8 mouse cellular contexts compared by ENCODE assay signal in genomic region chr9:110781256-110781721, GRCm38 (mm10). TPM values are rescaled to one million over a fixed set of nuclear protein-coding genes. Genes with fewer than 3 reads are reported as not detected.
DNase-seq lines count a peak whose midpoint lies in the region; ATAC-seq and TF ChIP-seq lines count a peak whose summit lies in the region.

No protein-coding gene starts in this region.

- H3K79me2 ChIP-seq in C2C12 (ENCODE audit: control insufficient read depth, insufficient read depth), result no peaks in the 10 kb centered on the region

- H3K27me3 ChIP-seq in C2C12 (ENCODE audit: control insufficient read depth, insufficient read depth, insufficient read length), result peaks cover 6% of the 10 kb centered on the region
- H3K27me3 ChIP-seq in erythroblast, embryonic 14.5 days (ENCODE audit: control insufficient read depth), result peaks cover 29% of the 10 kb centered on the region
- no peaks in the 10 kb centered on the region for H3K27me3 ChIP-seq in heart, embryonic 12.5 days (replicated peaks)
- H3K27me3 ChIP-seq in kidney, postnatal 0 days (ENCODE audit: insufficient read depth, low read length), result no peaks in the 10 kb centered on the region
- peaks cover 11% of the 10 kb centered on the region for H3K27me3 ChIP-seq in liver, embryonic 11.5 days (replicated peaks; ENCODE audit: control insufficient read depth, insufficient read depth, low read length)
- H3K27me3 ChIP-seq in stomach, embryonic 14.5 days (ENCODE audit: control insufficient read depth, insufficient read depth, low read length), result no peaks in the 10 kb centered on the region

- H3K4me1 ChIP-seq in erythroblast, embryonic 14.5 days (ENCODE audit: control insufficient read depth), result peaks cover 12% of the 10 kb centered on the region
- H3K4me1 ChIP-seq in heart, embryonic 12.5 days (replicated peaks), result peaks cover 18% of the 10 kb centered on the region
- H3K4me1 ChIP-seq in kidney, postnatal 0 days (replicated peaks; ENCODE audit: insufficient read depth, low read length), result 0 out of 2 replicates have a peak, but pooled peaks cover 3% of the 10 kb centered on the region
- H3K4me1 ChIP-seq in liver, embryonic 11.5 days (replicated peaks; ENCODE audit: control insufficient read depth, insufficient read depth, low read length), result peaks cover 9% of the 10 kb centered on the region
- peaks cover 5% of the 10 kb centered on the region; the same call in 1 of the 2 replicates for H3K4me1 ChIP-seq in stomach, embryonic 14.5 days (ENCODE audit: control insufficient read depth, insufficient read depth, low read length)

- peak overlapping the region; percentile 66 for H3K9ac ChIP-seq in heart, embryonic 12.5 days
- H3K9ac ChIP-seq in kidney, postnatal 0 days (ENCODE audit: low read depth, low read length), result peak overlapping the region; percentile 62
- H3K9ac ChIP-seq in liver, embryonic 11.5 days (ENCODE audit: low read depth, low read length), result peak overlapping the region; percentile 66
- peak overlapping the region; percentile 45 for H3K9ac ChIP-seq in stomach, embryonic 14.5 days (replicated peaks; ENCODE audit: low read depth, low read length)

- H3K4me3 ChIP-seq in C2C12 (ENCODE audit: insufficient read depth, poor library complexity, severe bottlenecking), result peak overlapping the region; percentile 21
- H3K4me3 ChIP-seq in erythroblast, embryonic 14.5 days (replicated peaks), result peak overlapping the region; percentile 44
- H3K4me3 ChIP-seq in heart, embryonic 12.5 days, result peak overlapping the region; percentile 52
- peak overlapping the region; percentile 41 for H3K4me3 ChIP-seq in kidney, postnatal 0 days (replicated peaks; ENCODE audit: low read depth, low read length)
- H3K4me3 ChIP-seq in liver, embryonic 11.5 days (ENCODE audit: low read depth, low read length), result peak overlapping the region; percentile 58
- H3K4me3 ChIP-seq in stomach, embryonic 14.5 days (ENCODE audit: low read depth, low read length), result peak overlapping the region; percentile 40

- peak overlapping the region; percentile 46; the same call in 1 of the 2 replicates for H3K27ac ChIP-seq in heart, embryonic 12.5 days (ENCODE audit: poor library complexity, severe bottlenecking)
- H3K27ac ChIP-seq in kidney, postnatal 0 days, result peak overlapping the region; percentile 25; the same call in 1 of the 2 replicates
- 0 out of 2 replicates have a peak overlapping the region, but pooled peaks have one; percentile 5 for H3K27ac ChIP-seq in liver, embryonic 11.5 days (ENCODE audit: low read depth, low read length)
- H3K27ac ChIP-seq in stomach, embryonic 14.5 days (ENCODE audit: low read length), result no peak overlapping the region

- no peaks in the 10 kb centered on the region for H3K79me3 ChIP-seq in C2C12 (ENCODE audit: low read depth)

- 0 out of 2 replicates have a peak, but pooled peaks have one; percentile 4 for TF ChIP-seq POLR2A in brain, embryonic 14.5 days (IDR thresholded peaks at IDR 0.05; ENCODE audit: borderline replicate concordance, extremely low read depth, insufficient read depth, insufficient read length, poor library complexity, severe bottlenecking)

- peak; percentile 88 for ATAC-seq in heart, embryonic 12.5 days (ENCODE audit: insufficient number of reproducible peaks, low FRiP score)
- peak; percentile 90 for ATAC-seq in kidney, postnatal 0 days (replicated peaks; ENCODE audit: low FRiP score, low read depth)
- ATAC-seq in liver, embryonic 11.5 days (replicated peaks; ENCODE audit: low FRiP score), result peak; percentile 91
- peak; percentile 92 for ATAC-seq in stomach, embryonic 14.5 days (ENCODE audit: insufficient number of reproducible peaks, insufficient read depth, low FRiP score, low read depth)

- WGBS in heart, embryonic 12.5 days, result under 1% methylated on average over 43 of the region's 43 CpGs
- WGBS in kidney, postnatal 0 days, result under 1% methylated on average over 40 of the region's 43 CpGs
- WGBS in liver, embryonic 11.5 days, result under 1% methylated on average over 43 of the region's 43 CpGs
- WGBS in stomach, embryonic 14.5 days, result under 1% methylated on average over 43 of the region's 43 CpGs

- no peaks in the 10 kb centered on the region for H3K9me3 ChIP-seq in erythroblast, embryonic 14.5 days (ENCODE audit: control insufficient read depth, low read length)
- H3K9me3 ChIP-seq in heart, embryonic 12.5 days (replicated peaks), result no peaks in the 10 kb centered on the region
- no peaks in the 10 kb centered on the region for H3K9me3 ChIP-seq in kidney, postnatal 0 days (replicated peaks; ENCODE audit: low read length)
- no peaks in the 10 kb centered on the region for H3K9me3 ChIP-seq in liver, embryonic 11.5 days (ENCODE audit: control insufficient read depth, low read length)
- no peaks in the 10 kb centered on the region for H3K9me3 ChIP-seq in stomach, embryonic 14.5 days (ENCODE audit: control insufficient read depth, low read depth, low read length)

- no peaks in the 10 kb centered on the region for H3K36me3 ChIP-seq in C2C12 (ENCODE audit: control insufficient read depth, insufficient read depth)
- H3K36me3 ChIP-seq in erythroblast, embryonic 14.5 days (ENCODE audit: control insufficient read depth), result no peaks in the 10 kb centered on the region
- no peaks in the 10 kb centered on the region for H3K36me3 ChIP-seq in heart, embryonic 12.5 days
- no peaks in the 10 kb centered on the region for H3K36me3 ChIP-seq in kidney, postnatal 0 days (ENCODE audit: insufficient read depth, low read length)
- no peaks in the 10 kb centered on the region for H3K36me3 ChIP-seq in liver, embryonic 11.5 days (ENCODE audit: control insufficient read depth, insufficient read depth, low read length)
- no peaks in the 10 kb centered on the region for H3K36me3 ChIP-seq in stomach, embryonic 14.5 days (ENCODE audit: control insufficient read depth, insufficient read depth, low read length)

- peak; percentile 96 for DNase-seq in brain, embryonic 14.5 days (ENCODE audit: low read depth)
- DNase-seq in kidney, postnatal 0 days (ENCODE audit: low spot score), result peak; percentile 93
- peak; percentile 97 for DNase-seq in liver, embryonic 11.5 days (ENCODE audit: low spot score)
- peak; percentile 93 for DNase-seq in naive thymus-derived CD4-positive, alpha-beta T cell, adult 2 months (ENCODE audit: low read depth)

- H3K4me2 ChIP-seq in heart, embryonic 12.5 days, result peak overlapping the region; percentile 75
- peak overlapping the region; percentile 87 for H3K4me2 ChIP-seq in kidney, postnatal 0 days (ENCODE audit: low read length)
- H3K4me2 ChIP-seq in liver, embryonic 11.5 days, result peak overlapping the region; percentile 91
- H3K4me2 ChIP-seq in stomach, embryonic 14.5 days (replicated peaks; ENCODE audit: low read depth, low read length), result peak overlapping the region; percentile 68

- peak; percentile 96 for TF ChIP-seq CTCF in C2C12 (IDR thresholded peaks at IDR 0.05; ENCODE audit: control insufficient read depth, insufficient read depth, insufficient read length)
- peak; percentile 88 for TF ChIP-seq CTCF in brain, embryonic 14.5 days (IDR thresholded peaks at IDR 0.05; ENCODE audit: borderline replicate concordance, extremely low read depth, insufficient read depth, insufficient read length)
- peak; percentile 97 for TF ChIP-seq CTCF in kidney, postnatal 0 days (IDR thresholded peaks at IDR 0.05; ENCODE audit: low read depth)

- peak overlapping the region; percentile 72 for H3ac ChIP-seq in C2C12 (ENCODE audit: control insufficient read depth, insufficient read length, low read depth)

RNA-seq across cellular contexts. Expression of gene Prss42, which starts 16.7 kb away (rescaled TPM):
- not detected for polyA plus RNA-seq in C2C12 (2012; fragmentation: generic; extraction: Trizol)
- not detected in 2 replicates for polyA plus RNA-seq in brain, embryonic 14.5 days (2012; rRNA removed)
- polyA plus RNA-seq in erythroblast, embryonic 14.5 days (2012), result not detected in 2 replicates
- polyA plus RNA-seq in heart, embryonic 12.5 days (2016; fragmentation: Nextera tagmentation; extraction: Ambion mirVana), result 0.14 TPM in 1 of 2 replicates, not detected in the other
- polyA plus RNA-seq in kidney, postnatal 0 days (2015; fragmentation: Nextera tagmentation; extraction: Ambion mirVana), result not detected in 2 replicates
- polyA plus RNA-seq in liver, embryonic 11.5 days (2014; fragmentation: Nextera tagmentation; extraction: Ambion mirVana), result not detected in 2 replicates
- polyA plus RNA-seq in stomach, embryonic 14.5 days (2014; fragmentation: Nextera tagmentation; extraction: Ambion mirVana), result 0.16 TPM in 1 of 2 replicates, not detected in the other

RNA-seq across cellular contexts. Expression of gene Prss44, which starts 32.5 kb away (rescaled TPM):
- not detected for polyA plus RNA-seq in C2C12 (2012; fragmentation: generic; extraction: Trizol)
- polyA plus RNA-seq in brain, embryonic 14.5 days (2012; rRNA removed), result not detected in 2 replicates
- polyA plus RNA-seq in erythroblast, embryonic 14.5 days (2012), result 0.02 TPM in 1 of 2 replicates, not detected in the other
- polyA plus RNA-seq in heart, embryonic 12.5 days (2016; fragmentation: Nextera tagmentation; extraction: Ambion mirVana), result not detected in 2 replicates
- polyA plus RNA-seq in kidney, postnatal 0 days (2015; fragmentation: Nextera tagmentation; extraction: Ambion mirVana), result not detected in 2 replicates
- polyA plus RNA-seq in liver, embryonic 11.5 days (2014; fragmentation: Nextera tagmentation; extraction: Ambion mirVana), result not detected in 2 replicates
- polyA plus RNA-seq in stomach, embryonic 14.5 days (2014; fragmentation: Nextera tagmentation; extraction: Ambion mirVana), result not detected in 2 replicates

RNA-seq across cellular contexts. Expression of gene Pth1r, which starts 34.3 kb away (rescaled TPM):
- 0.12 TPM for polyA plus RNA-seq in C2C12 (2012; fragmentation: generic; extraction: Trizol)
- polyA plus RNA-seq in brain, embryonic 14.5 days (2012; rRNA removed), result 18.0 and 24.2 TPM in 2 replicates
- not detected in 2 replicates for polyA plus RNA-seq in erythroblast, embryonic 14.5 days (2012)
- polyA plus RNA-seq in heart, embryonic 12.5 days (2016; fragmentation: Nextera tagmentation; extraction: Ambion mirVana), result 45.8 and 46.1 TPM in 2 replicates
- 179 and 192 TPM in 2 replicates for polyA plus RNA-seq in kidney, postnatal 0 days (2015; fragmentation: Nextera tagmentation; extraction: Ambion mirVana)
- 11.0 and 11.7 TPM in 2 replicates for polyA plus RNA-seq in liver, embryonic 11.5 days (2014; fragmentation: Nextera tagmentation; extraction: Ambion mirVana)
- polyA plus RNA-seq in stomach, embryonic 14.5 days (2014; fragmentation: Nextera tagmentation; extraction: Ambion mirVana), result 19.0 and 19.8 TPM in 2 replicates

RNA-seq across cellular contexts. Expression of gene Myl3, which starts 39.6 kb away (rescaled TPM):
- polyA plus RNA-seq in C2C12 (2012; fragmentation: generic; extraction: Trizol), result not detected
- 0.30 and 0.37 TPM in 2 replicates for polyA plus RNA-seq in brain, embryonic 14.5 days (2012; rRNA removed)
- polyA plus RNA-seq in erythroblast, embryonic 14.5 days (2012), result not detected in 2 replicates
- 3,437 and 3,612 TPM in 2 replicates for polyA plus RNA-seq in heart, embryonic 12.5 days (2016; fragmentation: Nextera tagmentation; extraction: Ambion mirVana)
- 1.1 and 1.5 TPM in 2 replicates for polyA plus RNA-seq in kidney, postnatal 0 days (2015; fragmentation: Nextera tagmentation; extraction: Ambion mirVana)
- 2.1 and 6.8 TPM in 2 replicates for polyA plus RNA-seq in liver, embryonic 11.5 days (2014; fragmentation: Nextera tagmentation; extraction: Ambion mirVana)
- polyA plus RNA-seq in stomach, embryonic 14.5 days (2014; fragmentation: Nextera tagmentation; extraction: Ambion mirVana), result 0.72 and 1.0 TPM in 2 replicates

RNA-seq across cellular contexts. Expression of gene Prss43, which starts 45.2 kb away (rescaled TPM):
- polyA plus RNA-seq in C2C12 (2012; fragmentation: generic; extraction: Trizol), result not detected
- polyA plus RNA-seq in brain, embryonic 14.5 days (2012; rRNA removed), result not detected in 2 replicates
- polyA plus RNA-seq in erythroblast, embryonic 14.5 days (2012), result not detected in 2 replicates
- not detected in 2 replicates for polyA plus RNA-seq in heart, embryonic 12.5 days (2016; fragmentation: Nextera tagmentation; extraction: Ambion mirVana)
- not detected in 2 replicates for polyA plus RNA-seq in kidney, postnatal 0 days (2015; fragmentation: Nextera tagmentation; extraction: Ambion mirVana)
- not detected in 2 replicates for polyA plus RNA-seq in liver, embryonic 11.5 days (2014; fragmentation: Nextera tagmentation; extraction: Ambion mirVana)
- not detected in 2 replicates for polyA plus RNA-seq in stomach, embryonic 14.5 days (2014; fragmentation: Nextera tagmentation; extraction: Ambion mirVana)

Comparison
In these comparisons a context has a peak if more than half of its experiments do, and no peak if none do; other contexts are left out.
1. RNA of gene Pth1r, which starts 34.3 kb away (polyA plus RNA-seq): 179 to 192 TPM in kidney, postnatal 0 days, 45.8 to 46.1 TPM in heart, embryonic 12.5 days, 18.0 to 24.2 TPM in brain, embryonic 14.5 days, 19.0 to 19.8 TPM in stomach, embryonic 14.5 days and 11.0 to 11.7 TPM in liver, embryonic 11.5 days; 0.12 TPM in C2C12 (single experiment) and not detected in erythroblast, embryonic 14.5 days; every median in the first group is over 10 times any median in the second.
2. Peak in every context shown above with its lines, with median percentiles within 50 percentile points of each other: H3K4me3 ChIP-seq, CTCF ChIP-seq, DNase-seq, ATAC-seq, H3K4me2 ChIP-seq and H3K9ac ChIP-seq.